Mouse (Mus musculus) kidney, embryonic 14.5 days (tissue): ENCODE results near the gene Dhx37. TPM values are rescaled to one million over a fixed set of nuclear protein-coding genes. Genes with fewer than 3 reads are reported as not detected.

ENCODE experiments used
- ATAC-seq: fragments of 200-750 bp; cut with Nextera tagmentation; 2 replicates; pipeline ENCODE4 v1.8.0; 2017; ENCODE audit warnings: moderate number of reproducible peaks, mild to moderate bottlenecking, moderate TSS enrichment, moderate library complexity; ENCODE audit not compliant: low FRiP score, low TSS enrichment
- H3K27ac ChIP-seq: fragments of 300-500 bp; sonication (generic); 2 replicates; pipeline ENCODE4 v1.5.1; 2014; ENCODE audit warnings: low read depth, mild to moderate bottlenecking, low read length, moderate library complexity, mixed read lengths
- H3K27me3 ChIP-seq: fragments of 300-500 bp; sonication (generic); 2 replicates; pipeline ENCODE4 v1.6.1; 2014; ENCODE audit warnings: mild to moderate bottlenecking, low read length; ENCODE audit not compliant: control insufficient read depth, insufficient read depth
- H3K36me3 ChIP-seq: fragments of 300-500 bp; sonication (generic); 2 replicates; pipeline ENCODE4 v1.6.1; 2014; ENCODE audit warnings: low read length, mixed read lengths; ENCODE audit not compliant: control insufficient read depth, insufficient read depth
- H3K4me1 ChIP-seq: fragments of 300-500 bp; sonication (generic); 2 replicates; pipeline ENCODE4 v1.6.1; 2014; ENCODE audit warnings: low read length, mixed read lengths; ENCODE audit not compliant: control insufficient read depth, insufficient read depth
- H3K4me2 ChIP-seq: fragments of 300-500 bp; sonication (generic); replicated peaks from 2 replicates; pipeline ENCODE4 v1.6.1; 2014; ENCODE audit warnings: low read depth, mild to moderate bottlenecking, low read length
- H3K4me3 ChIP-seq: fragments of 300-500 bp; sonication (generic); 2 replicates; pipeline ENCODE4 v1.5.1; 2014; ENCODE audit warnings: mild to moderate bottlenecking, low read length
- H3K9ac ChIP-seq: fragments of 300-500 bp; sonication (generic); 2 replicates; pipeline ENCODE4 v1.6.1; 2014; ENCODE audit warnings: low read depth, mild to moderate bottlenecking, low read length, moderate library complexity
- H3K9me3 ChIP-seq: fragments of 300-500 bp; sonication (generic); 2 replicates; pipeline ENCODE4 v1.6.1; 2016; ENCODE audit warnings: low read length; ENCODE audit not compliant: control insufficient read depth
- WGBS: fragments of 180-500 bp; shearing (Covaris S2); extraction: QIAGEN DNeasy Blood & Tissue Kit; methylation state at CpG from one replicate; pipeline ENCODE4 v1.1.7; 2014; 5-methylcytosine and 5-hydroxymethylcytosine counted together
- polyA plus RNA-seq: library from polyadenylated mRNA; unstranded; fragments of >200 nt; fragmentation: Nextera tagmentation; extraction: Ambion mirVana; gene quantifications from 2 replicates; pipeline ENCODE4 v1.2.1, GENCODE M21; 2014

Dhx37 gene
- polyA plus RNA-seq, 1 experiment from 2014 or later = 14.4 TPM

- Histone ChIP-seq H3K4me1 (peaks cover 3% of the 10 kb centered on the region; the same call in 1 of the 2 replicates), H3K27ac (no peak overlapping the region), H3K36me3 (peaks cover 32% of the 10 kb centered on the region), H3K27me3 (no peaks in the 10 kb centered on the region), H3K9me3 (no peaks in the 10 kb centered on the region), H3K4me3 (no peak overlapping the region), H3K4me2 (no peak overlapping the region), H3K9ac (no peak overlapping the region)
- WGBS = 91% methylated on average over 2 of the region's 2 CpGs
- ATAC-seq = no peak
Measured at GRCm38 (mm10) chr5:125384512-125385214, 49.3 kb downstream of the Dhx37 start.

DNA sequence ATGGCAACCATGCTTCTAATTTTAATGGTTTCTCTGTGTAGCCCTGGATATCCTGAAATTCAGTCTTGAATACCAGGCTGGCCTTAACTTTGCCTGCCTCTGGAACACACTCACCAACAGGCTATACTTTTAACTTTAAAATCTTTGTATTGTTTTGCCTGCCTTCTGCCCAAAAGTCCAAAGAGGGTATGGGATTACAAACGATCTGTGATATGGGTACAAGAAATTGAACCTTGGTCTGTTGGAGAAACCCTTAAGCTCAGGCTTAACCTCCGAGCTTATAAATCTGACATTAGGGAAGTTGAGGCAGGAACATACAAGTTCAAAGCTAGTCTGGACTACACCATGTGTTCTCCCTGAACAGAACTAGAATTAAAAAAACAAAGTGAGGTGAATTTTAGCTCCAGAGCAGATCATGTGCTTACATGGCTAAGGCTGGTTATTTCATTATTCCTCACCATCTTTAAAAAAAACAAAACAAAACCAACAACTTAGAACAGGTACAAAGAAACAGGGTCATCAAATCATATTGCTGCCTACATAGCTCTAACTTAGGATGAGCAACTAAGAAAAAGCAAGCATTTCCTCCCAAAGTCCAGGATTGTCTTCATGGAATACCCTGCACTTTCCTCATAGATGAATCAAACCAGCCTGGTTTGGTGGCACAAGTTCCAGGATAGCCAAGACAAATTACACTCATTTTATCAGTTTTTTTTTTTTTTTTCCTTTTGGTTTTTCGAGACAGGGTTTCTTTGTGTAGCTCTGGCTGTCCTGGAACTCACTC, 50.1 kb downstream of the Dhx37 start:
- H3K9me3 ChIP-seq = no peaks in the 10 kb centered on the region
- WGBS = 74% methylated on average over 3 of the region's 3 CpGs
- H3K27me3 ChIP-seq = no peaks in the 10 kb centered on the region
- ATAC-seq = no peak
- no peak overlapping the region for H3K9ac ChIP-seq
- H3K4me2 ChIP-seq = no peak overlapping the region
- H3K36me3 ChIP-seq = peaks cover 32% of the 10 kb centered on the region
- H3K4me1 ChIP-seq = peaks cover 3% of the 10 kb centered on the region; the same call in 1 of the 2 replicates
- H3K27ac ChIP-seq = no peak overlapping the region
- no peak overlapping the region for H3K4me3 ChIP-seq

DNA sequence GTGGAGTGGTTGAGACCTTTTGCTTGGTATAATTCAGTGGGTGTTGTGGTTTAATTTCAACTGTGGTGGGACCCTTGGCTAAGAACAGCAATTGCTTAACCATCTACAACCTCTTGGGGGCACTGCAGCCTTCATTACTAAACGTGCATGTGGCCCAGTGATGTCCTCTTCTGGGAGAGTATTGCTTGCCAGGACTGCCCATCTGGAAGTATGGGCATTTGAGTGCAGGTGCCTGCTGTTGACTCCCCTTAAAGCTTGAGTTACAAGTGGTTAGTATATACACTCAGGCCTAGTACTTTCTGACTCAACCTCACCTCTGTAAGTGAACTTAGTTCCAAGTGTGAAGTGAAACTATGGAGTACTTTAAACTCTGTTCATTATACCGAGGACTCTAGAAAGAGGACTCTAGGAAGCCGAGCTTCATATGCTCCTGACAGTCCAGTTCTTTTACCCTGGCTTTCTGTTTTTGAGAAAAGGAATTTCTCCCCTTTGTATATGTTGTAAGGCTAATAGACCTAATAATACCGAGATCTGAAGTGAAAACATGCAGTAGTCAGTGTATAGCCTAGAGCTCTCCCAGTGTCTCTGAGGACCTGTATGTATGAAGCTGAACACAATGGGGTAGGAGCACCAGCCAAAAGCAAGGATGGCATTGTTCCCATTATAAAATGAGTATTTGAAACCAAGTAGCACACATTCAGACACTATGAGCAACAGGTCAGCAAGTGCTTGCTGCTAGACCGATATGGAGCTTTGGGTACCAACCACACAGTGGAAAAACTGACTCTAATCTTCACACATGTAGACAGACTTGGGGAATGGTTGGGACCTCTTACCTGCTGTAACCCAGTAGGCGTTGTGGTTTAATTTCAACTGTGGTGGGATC, 51.0 kb downstream of the Dhx37 start:
- Histone ChIP-seq H3K4me1 (no peaks in the 10 kb centered on the region), H3K36me3 (peaks cover 27% of the 10 kb centered on the region), H3K4me3 (no peak overlapping the region), H3K27me3 (no peaks in the 10 kb centered on the region), H3K9ac (no peak overlapping the region), H3K4me2 (no peak overlapping the region), H3K27ac (no peak overlapping the region), H3K9me3 (no peaks in the 10 kb centered on the region)
- WGBS = 51% methylated on average over 6 of the region's 6 CpGs
- peak; percentile 65 for ATAC-seq

DNA sequence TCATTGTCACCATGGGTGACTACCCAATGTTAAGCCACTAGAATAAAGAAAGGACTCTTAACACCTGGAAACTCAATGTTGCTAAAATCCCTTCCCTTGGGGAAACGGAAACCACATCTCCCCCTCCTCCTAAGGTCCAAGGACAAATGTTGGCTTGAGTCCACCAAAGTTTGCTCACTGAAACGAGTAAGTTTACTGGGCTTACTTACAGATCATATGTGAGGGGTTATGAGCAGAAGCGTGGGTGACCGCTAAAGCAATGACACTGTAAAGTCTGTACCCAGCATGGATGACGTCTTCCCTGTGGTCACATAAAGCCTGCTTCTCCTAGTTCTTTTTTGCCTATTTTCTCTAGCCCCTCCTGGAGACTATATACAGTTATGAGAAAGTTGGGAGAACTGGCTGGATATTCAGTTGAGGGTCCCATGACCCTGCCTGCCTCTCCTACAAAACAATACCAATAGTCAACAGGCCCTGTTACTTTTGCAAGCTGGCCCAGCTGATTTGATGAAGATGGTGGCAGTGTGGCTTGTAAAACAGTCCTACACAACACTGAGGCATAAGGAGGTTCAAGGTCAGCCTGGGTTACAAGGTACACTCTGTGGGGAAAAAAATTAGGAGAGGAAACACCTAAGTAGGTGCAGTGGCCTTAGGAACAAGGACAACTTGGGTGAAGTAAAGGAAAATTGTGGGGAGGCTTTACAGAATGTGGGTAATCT, 51.8 kb downstream of the Dhx37 start:
- WGBS = 79% methylated on average over 5 of the region's 5 CpGs
- Histone ChIP-seq H3K36me3 (peaks cover 27% of the 10 kb centered on the region), H3K9me3 (no peaks in the 10 kb centered on the region), H3K4me2 (no peak overlapping the region), H3K4me3 (no peak overlapping the region), H3K27ac (no peak overlapping the region), H3K9ac (no peak overlapping the region), H3K27me3 (no peaks in the 10 kb centered on the region), H3K4me1 (no peaks in the 10 kb centered on the region)
- ATAC-seq = no peak

DNA sequence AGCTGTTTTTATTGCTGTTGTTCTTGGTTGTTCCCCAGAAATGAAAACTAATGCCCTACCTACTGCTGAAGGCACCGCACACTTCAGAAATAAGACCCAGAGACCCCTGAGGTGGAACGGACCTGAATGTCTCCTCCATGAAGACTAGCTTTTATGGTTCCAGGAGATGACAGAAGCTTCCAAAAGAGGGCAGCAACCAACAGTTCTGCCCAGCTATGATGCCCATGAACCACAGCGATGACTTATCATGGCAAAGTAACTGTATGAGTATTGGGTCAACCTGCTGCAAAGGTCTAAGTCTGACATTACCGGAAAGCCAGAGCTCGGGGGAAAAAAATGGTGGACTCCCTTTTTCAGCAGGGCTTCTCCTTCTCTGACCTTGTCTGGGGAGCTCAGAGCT, 55.0 kb downstream of the Dhx37 start:
- Histone ChIP-seq H3K27me3 (no peaks in the 10 kb centered on the region), H3K9ac (no peak overlapping the region), H3K27ac (no peak overlapping the region), H3K36me3 (peaks cover 6% of the 10 kb centered on the region; the same call in 1 of the 2 replicates), H3K4me3 (no peak overlapping the region), H3K4me1 (no peaks in the 10 kb centered on the region), H3K9me3 (0 out of 2 replicates have a peak, but pooled peaks cover 4% of the 10 kb centered on the region), H3K4me2 (no peak overlapping the region)
- 78% methylated on average over 5 of the region's 5 CpGs for WGBS
- no peak for ATAC-seq

GRCm38 (mm10) chr5:125377214-125377613, 56.7 kb downstream of the Dhx37 start:
- 71% methylated on average over 7 of the region's 7 CpGs for WGBS

GRCm38 (mm10) chr5:125375871-125376270, 58.0 kb downstream of the Dhx37 start:
- H3K27me3 ChIP-seq = no peaks in the 10 kb centered on the region
- 90% methylated on average over 2 of the region's 2 CpGs for WGBS
- 0 out of 2 replicates have a peak, but pooled peaks cover 4% of the 10 kb centered on the region for H3K9me3 ChIP-seq
- H3K4me3 ChIP-seq = no peak overlapping the region
- no peak overlapping the region for H3K9ac ChIP-seq
- H3K27ac ChIP-seq = no peak overlapping the region
- no peak for ATAC-seq
- no peaks in the 10 kb centered on the region for H3K36me3 ChIP-seq
- H3K4me2 ChIP-seq = no peak overlapping the region
- H3K4me1 ChIP-seq = no peaks in the 10 kb centered on the region

More at GRCm38 (mm10) chr5:125377214-125377613, 56.7 kb downstream of the Dhx37 start:
- Histone ChIP-seq H3K9ac (no peak overlapping the region), H3K4me2 (no peak overlapping the region), H3K36me3 (no peaks in the 10 kb centered on the region), H3K9me3 (0 out of 2 replicates have a peak, but pooled peaks cover 4% of the 10 kb centered on the region), H3K4me3 (no peak overlapping the region), H3K4me1 (no peaks in the 10 kb centered on the region), H3K27ac (no peak overlapping the region), H3K27me3 (no peaks in the 10 kb centered on the region)
- no peak for ATAC-seq

- no peaks in the 10 kb centered on the region for H3K36me3 ChIP-seq
- no peaks in the 10 kb centered on the region for H3K4me1 ChIP-seq
- 0 out of 2 replicates have a peak, but pooled peaks cover 4% of the 10 kb centered on the region for H3K9me3 ChIP-seq
- no peak overlapping the region for H3K9ac ChIP-seq
- 80% methylated on average over 4 of the region's 4 CpGs for WGBS
- H3K4me2 ChIP-seq = no peak overlapping the region
- ATAC-seq = no peak
- no peak overlapping the region for H3K27ac ChIP-seq
- no peaks in the 10 kb centered on the region for H3K27me3 ChIP-seq
- no peak overlapping the region for H3K4me3 ChIP-seq
Measured at GRCm38 (mm10) chr5:125372027-125372426, 61.9 kb downstream of the Dhx37 start.
